Mouse (Mus musculus): ENCODE results near the gene Rnf214. TPM values are rescaled to one million over a fixed set of nuclear protein-coding genes. Genes with fewer than 3 reads are reported as not detected.

The Rnf214 gene
- total and polyA plus RNA-seq, 2 experiments from 2014 or later: 32.4 to 42.9 TPM

- no peak for DNase-seq (ENCODE audit: low spot score)
- H3K9me3 ChIP-seq (replicated peaks; ENCODE audit: control insufficient read depth, low read length): no peaks in the 10 kb centered on the region
- peaks cover 54% of the 10 kb centered on the region for H3K36me3 ChIP-seq (replicated peaks; ENCODE audit: control insufficient read depth, insufficient read depth, low read length)
- ATAC-seq (ENCODE audit: insufficient read depth, low read depth): no peak
- H3K4me1 ChIP-seq (ENCODE audit: control insufficient read depth, insufficient read depth): 0 out of 2 replicates have a peak, but pooled peaks cover 3% of the 10 kb centered on the region
- H3K27ac ChIP-seq (ENCODE audit: low read depth): no peak overlapping the region
- 92% methylated on average over 6 of the region's 6 CpGs for WGBS
- no peak for TF ChIP-seq EP300 (IDR thresholded peaks at IDR 0.05; ENCODE audit: low read depth)
- no peak for TF ChIP-seq CTCF (IDR thresholded peaks at IDR 0.05; ENCODE audit: low read depth)
- H3K4me3 ChIP-seq (ENCODE audit: low read depth, low read length): no peak overlapping the region
- H3K27me3 ChIP-seq (ENCODE audit: control insufficient read depth, insufficient read depth, low read length): no peaks in the 10 kb centered on the region
- no peak overlapping the region for H3K4me2 ChIP-seq (ENCODE audit: low read depth, low read length)
- H3K9ac ChIP-seq (replicated peaks; ENCODE audit: low read depth, low read length): no peak overlapping the region
These were observed 33.1 kb upstream of the Rnf214 start for GRCm38 (mm10) chr9:45939794-45940193.

- no peaks in the 10 kb centered on the region for H3K27me3 ChIP-seq (ENCODE audit: control insufficient read depth, insufficient read depth, low read length)
- H3K9me3 ChIP-seq (replicated peaks; ENCODE audit: control insufficient read depth, low read length): no peaks in the 10 kb centered on the region
- ATAC-seq (ENCODE audit: insufficient read depth, low read depth) (no peak), DNase-seq (ENCODE audit: low spot score) (no peak)
- H3K4me3 ChIP-seq (ENCODE audit: low read depth, low read length): no peak overlapping the region
- no peak for TF ChIP-seq CTCF (IDR thresholded peaks at IDR 0.05; ENCODE audit: low read depth)
- TF ChIP-seq EP300 (IDR thresholded peaks at IDR 0.05; ENCODE audit: low read depth): no peak
- no peak overlapping the region for H3K4me2 ChIP-seq (ENCODE audit: low read depth, low read length)
- no peak overlapping the region for H3K9ac ChIP-seq (replicated peaks; ENCODE audit: low read depth, low read length)
- 71% methylated on average over 15 of the region's 15 CpGs for WGBS
- H3K27ac ChIP-seq (ENCODE audit: low read depth): no peak overlapping the region
- 0 out of 2 replicates have a peak, but pooled peaks cover 3% of the 10 kb centered on the region for H3K4me1 ChIP-seq (ENCODE audit: control insufficient read depth, insufficient read depth)
- H3K36me3 ChIP-seq (replicated peaks; ENCODE audit: control insufficient read depth, insufficient read depth, low read length): peaks cover 47% of the 10 kb centered on the region
These were observed 32.4 kb upstream of the Rnf214 start for GRCm38 (mm10) chr9:45938952-45939637.

GRCm38 (mm10) chr9:45938088-45938487 is 31.4 kb upstream of the Rnf214 start:
- no peak overlapping the region for H3K4me3 ChIP-seq (ENCODE audit: low read depth, low read length)
- ATAC-seq (ENCODE audit: insufficient read depth, low read depth) (no peak; the same call in 1 of the 2 replicates), DNase-seq (ENCODE audit: low spot score) (no peak)
- H3K4me2 ChIP-seq (ENCODE audit: low read depth, low read length): no peak overlapping the region
- peaks cover 37% of the 10 kb centered on the region for H3K36me3 ChIP-seq (replicated peaks; ENCODE audit: control insufficient read depth, insufficient read depth, low read length)
- 71% methylated on average over 8 of the region's 8 CpGs for WGBS
- TF ChIP-seq EP300 (IDR thresholded peaks at IDR 0.05; ENCODE audit: low read depth): no peak
- no peak for TF ChIP-seq CTCF (IDR thresholded peaks at IDR 0.05; ENCODE audit: low read depth)
- H3K9me3 ChIP-seq (replicated peaks; ENCODE audit: control insufficient read depth, low read length): no peaks in the 10 kb centered on the region
- no peak overlapping the region for H3K9ac ChIP-seq (replicated peaks; ENCODE audit: low read depth, low read length)
- H3K27me3 ChIP-seq (ENCODE audit: control insufficient read depth, insufficient read depth, low read length): no peaks in the 10 kb centered on the region
- peak overlapping the region; percentile 9; the same call in 1 of the 2 replicates for H3K27ac ChIP-seq (ENCODE audit: low read depth)
- peaks cover 4% of the 10 kb centered on the region for H3K4me1 ChIP-seq (ENCODE audit: control insufficient read depth, insufficient read depth)

GRCm38 (mm10) chr9:45936883-45937282 is 30.2 kb upstream of the Rnf214 start:
- Histone ChIP-seq H3K36me3 (replicated peaks; ENCODE audit: control insufficient read depth, insufficient read depth, low read length) (peaks cover 25% of the 10 kb centered on the region), H3K4me2 (ENCODE audit: low read depth, low read length) (no peak overlapping the region), H3K9me3 (replicated peaks; ENCODE audit: control insufficient read depth, low read length) (no peaks in the 10 kb centered on the region), H3K4me1 (ENCODE audit: control insufficient read depth, insufficient read depth) (peaks cover 11% of the 10 kb centered on the region), H3K27me3 (ENCODE audit: control insufficient read depth, insufficient read depth, low read length) (no peaks in the 10 kb centered on the region), H3K27ac (ENCODE audit: low read depth) (no peak overlapping the region; the same call in 1 of the 2 replicates), H3K4me3 (ENCODE audit: low read depth, low read length) (no peak overlapping the region), H3K9ac (replicated peaks; ENCODE audit: low read depth, low read length) (no peak overlapping the region)
- DNase-seq (ENCODE audit: low spot score): peak; percentile 85
- peak; percentile 76 for ATAC-seq (ENCODE audit: insufficient read depth, low read depth)
- WGBS: 11% methylated on average over 3 of the region's 3 CpGs
- TF ChIP-seq EP300 (IDR thresholded peaks at IDR 0.05; ENCODE audit: low read depth) (0 out of 2 replicates have a peak, but pooled peaks have one; percentile 9), CTCF (IDR thresholded peaks at IDR 0.05; ENCODE audit: low read depth) (peak; percentile 87)

GRCm38 (mm10) chr9:45935628-45936210 is 29.0 kb upstream of the Rnf214 start, which contains the start of gene Tagln:
TSS of gene Tagln (minus strand) at chr9:45936058.
- Histone ChIP-seq H3K36me3 (replicated peaks; ENCODE audit: control insufficient read depth, insufficient read depth, low read length) (peaks cover 23% of the 10 kb centered on the region), H3K9ac (replicated peaks; ENCODE audit: low read depth, low read length) (no peak within 1 kb of the TSS; the same call in 1 of the 2 replicates), H3K27me3 (ENCODE audit: control insufficient read depth, insufficient read depth, low read length) (no peaks in the 10 kb centered on the region), H3K4me2 (ENCODE audit: low read depth, low read length) (peak within 1 kb of the TSS; percentile 53), H3K4me3 (ENCODE audit: low read depth, low read length) (peak within 1 kb of the TSS; percentile 31), H3K4me1 (ENCODE audit: control insufficient read depth, insufficient read depth) (peaks cover 11% of the 10 kb centered on the region), H3K9me3 (replicated peaks; ENCODE audit: control insufficient read depth, low read length) (no peaks in the 10 kb centered on the region), H3K27ac (ENCODE audit: low read depth) (peak within 1 kb of the TSS; percentile 47)
- TF ChIP-seq CTCF (IDR thresholded peaks at IDR 0.05; ENCODE audit: low read depth) (no peak), EP300 (IDR thresholded peaks at IDR 0.05; ENCODE audit: low read depth) (no peak)
- DNase-seq (ENCODE audit: low spot score): no peak
- ATAC-seq (ENCODE audit: insufficient read depth, low read depth): peak; percentile 48
- WGBS: 8% methylated on average over 21 of the region's 21 CpGs

Measured in heart, postnatal 0 days (tissue).